15 mouse cellular contexts compared by ENCODE assay signal in genomic region chr13:30484527-30485185, GRCm38 (mm10).
DNase-seq lines count a peak whose midpoint lies in the region; ATAC-seq and TF ChIP-seq lines count a peak whose summit lies in the region.
"Had no signal": no experiment of that assay in that cellular context is flagged by ENCODE, and none has a peak within 500 bp of the region (broad histone marks: within the 10 kb centered on the region; RNA-seq: fewer than 3 reads in every experiment).

No protein-coding gene starts in this region.

- H3K9me3 ChIP-seq in lung, postnatal 0 days (ENCODE audit: low read length) = no peaks in the 10 kb centered on the region
- no peaks in the 10 kb centered on the region; the same call in 1 of the 2 replicates for H3K9me3 ChIP-seq in kidney, embryonic 16.5 days (ENCODE audit: low read length)

- no peak overlapping the region for H3K27ac ChIP-seq in lung, postnatal 0 days (ENCODE audit: low read length)
- peak overlapping the region; percentile 65; the same call in 1 of the 2 replicates for H3K27ac ChIP-seq in kidney, embryonic 16.5 days (ENCODE audit: low read length)

- peak; percentile 95 for DNase-seq in heart, adult 11 months
- DNase-seq in heart, postnatal 4 days = no peak
- peak; percentile 11 for DNase-seq in lung, postnatal 0 days (ENCODE audit: low spot score)
- DNase-seq in lung, postnatal 36 days = no peak
- peak; percentile 61 for DNase-seq in mesoderm, embryonic 11.5 days (ENCODE audit: low read depth, low spot score)
- no peak for DNase-seq in cerebellum, adult 18-20 months
- DNase-seq in left cerebral cortex, adult 8-10 months (ENCODE audit: low spot score in 2 of 2) = no peak
- DNase-seq: cerebellum, adult 8-10 months; liver; lung, postnatal 14 days; right cerebral cortex, postnatal 14 days; thymus, postnatal 4 days had no signal

- no peaks in the 10 kb centered on the region for H3K27me3 ChIP-seq in lung, postnatal 0 days (replicated peaks; ENCODE audit: insufficient read depth, low read length)
- no peaks in the 10 kb centered on the region for H3K27me3 ChIP-seq in kidney, embryonic 16.5 days (ENCODE audit: insufficient read depth, low read length)

- no peak for ATAC-seq in lung, postnatal 0 days
- ATAC-seq in kidney, embryonic 16.5 days (ENCODE audit: low FRiP score, low TSS enrichment) = 0 out of 2 replicates have a peak, but pooled peaks have one; percentile 59
- ATAC-seq: midbrain, embryonic 16.5 days had no signal

- no peak for TF ChIP-seq CTCF in lung, postnatal 0 days (IDR thresholded peaks at IDR 0.05)

- WGBS in lung, postnatal 0 days = 35% methylated on average over 13 of the region's 13 CpGs
- WGBS in kidney, embryonic 16.5 days = 35% methylated on average over 13 of the region's 13 CpGs

- H3K4me3 ChIP-seq in lung, postnatal 0 days (ENCODE audit: low read depth, low read length) = no peak overlapping the region
- H3K4me3 ChIP-seq in kidney, embryonic 16.5 days (ENCODE audit: low read length) = no peak overlapping the region
- H3K4me3 ChIP-seq: erythroblast, embryonic 14.5 days had no signal

- no peaks in the 10 kb centered on the region for H3K36me3 ChIP-seq in lung, postnatal 0 days (ENCODE audit: insufficient read depth, low read length)
- no peaks in the 10 kb centered on the region for H3K36me3 ChIP-seq in kidney, embryonic 16.5 days (ENCODE audit: insufficient read depth, low read length)

- H3K4me1 ChIP-seq in lung, postnatal 0 days (ENCODE audit: insufficient read depth, low read depth, low read length) = no peaks in the 10 kb centered on the region
- H3K4me1 ChIP-seq in kidney, embryonic 16.5 days (ENCODE audit: insufficient read depth, low read length) = peaks cover 4% of the 10 kb centered on the region; the same call in 1 of the 2 replicates

- H3K4me2 ChIP-seq in lung, postnatal 0 days (replicated peaks; ENCODE audit: low read depth, low read length) = no peak overlapping the region
- H3K4me2 ChIP-seq in kidney, embryonic 16.5 days (replicated peaks; ENCODE audit: low read depth, low read length) = peak overlapping the region; percentile 19; the same call in 1 of the 2 replicates

- TF ChIP-seq EP300 in lung, postnatal 0 days (IDR thresholded peaks at IDR 0.05) = no peak

- H3K9ac ChIP-seq in lung, postnatal 0 days (replicated peaks; ENCODE audit: low read depth) = no peak overlapping the region
- H3K9ac ChIP-seq in kidney, embryonic 16.5 days (replicated peaks; ENCODE audit: low read length) = no peak overlapping the region

Comparison
In these comparisons a context has a peak if more than half of its experiments do, and no peak if none do; other contexts are left out.
1. DNase-seq: peak in heart, adult 11 months (single experiment), lung, postnatal 0 days (single experiment) and mesoderm, embryonic 11.5 days (single experiment); none in heart, postnatal 4 days (single experiment), lung, postnatal 36 days (single experiment), cerebellum, adult 18-20 months (0 of 2) and left cerebral cortex, adult 8-10 months (0 of 2).